Mouse (Mus musculus): ENCODE data around the gene Nr2c2. TPM values are rescaled to one million over a fixed set of nuclear protein-coding genes. Genes with fewer than 3 reads are reported as not detected.

Nr2c2 gene
- total RNA-seq, 2 experiments from 2014 or later = 40.7 to 40.8 TPM

GRCm38 (mm10) chr6:92222021-92222420 lies 130.8 kb downstream of the Nr2c2 start:
- intact Hi-C loops (cut with DNase I) = no loop called here

More at GRCm38 (mm10) chr6:92222021-92222420, 130.8 kb downstream of the Nr2c2 start:
- no peak for DNase-seq

Other genes with a start within 250 kb of the Nr2c2 start
- gene Ccdc174, start 213.3 kb upstream of the Nr2c2 start, total RNA-seq (2021) = 10 to 100 TPM; 11.4 to 14.0 TPM
- gene 4930590J08Rik, start 188.6 kb upstream of the Nr2c2 start, total RNA-seq (2021) = 1 to 10 TPM in 1 of 2 experiments, under 1 TPM in 1; 0.67 to 1.1 TPM
- 10 to 100 TPM; 34.1 to 38.2 TPM for gene Fgd5, start 112.5 kb upstream of the Nr2c2 start, total RNA-seq (2021)
- 10 to 100 TPM; 55.9 to 60.1 TPM for gene Mrps25, start 92.6 kb downstream of the Nr2c2 start, total RNA-seq (2021)
- gene Rbsn, start 123.5 kb downstream of the Nr2c2 start, total RNA-seq (2021) = 10 to 100 TPM; 15.2 to 17.4 TPM
- gene Trh, start 153.3 kb downstream of the Nr2c2 start, total RNA-seq (2021) = not detected

Data from heart, postnatal 10 days (tissue).